Mouse (Mus musculus) lung, postnatal 0 days (tissue): ENCODE results near the gene Slmap.

Experiments
- CTCF ChIP-seq: IDR thresholded peaks from 2 replicates; pipeline ENCODE4 v1.5.1; 2016; ENCODE audit warnings: antibody characterized with exemption, mild to moderate bottlenecking
- EP300 ChIP-seq: IDR thresholded peaks from 2 replicates; pipeline ENCODE4 v1.6.1; 2016; ENCODE audit warnings: antibody characterized with exemption, mild to moderate bottlenecking, control low read depth

GRCm38 (mm10) chr14:26495021-26495420 is 39.7 kb downstream of the Slmap start:
- TF ChIP-seq CTCF, result peak; percentile 39
- TF ChIP-seq EP300, result no peak
